ENCODE assay signal across 8 mouse cellular contexts in the genomic region with DNA sequence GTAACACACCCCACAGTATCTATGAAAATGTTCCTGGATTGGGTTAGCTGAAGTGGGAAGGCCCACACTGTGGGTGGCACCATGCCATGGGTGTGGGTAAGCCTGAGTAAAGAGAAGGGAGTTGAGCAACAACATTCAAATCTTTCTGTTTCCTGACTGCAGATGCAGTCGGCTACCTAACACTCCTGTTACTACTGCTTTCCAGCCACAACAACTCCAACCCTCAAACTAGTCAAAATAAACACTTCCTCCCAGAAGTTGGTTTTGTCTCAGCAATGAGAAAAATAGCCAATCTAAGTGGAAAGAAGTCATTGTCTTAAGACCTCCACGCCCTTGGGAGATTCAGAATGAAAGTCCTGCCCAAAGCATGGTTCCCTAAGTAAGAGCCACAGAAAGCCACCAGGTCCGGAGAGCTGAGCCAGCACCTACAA. TPM values are rescaled to one million over a fixed set of nuclear protein-coding genes. Genes with fewer than 3 reads are reported as not detected.
A peak's percentile ranks its signal among the peaks of the same experiment; 100 is the strongest.
DNase-seq lines count a peak whose midpoint lies in the region; ATAC-seq and TF ChIP-seq lines count a peak whose summit lies in the region.

No protein-coding gene starts in this region.

- no peak overlapping the region for H3K27ac ChIP-seq in kidney, embryonic 16.5 days (ENCODE audit: low read length)
- no peak overlapping the region for H3K27ac ChIP-seq in thymus, adult 2 months (ENCODE audit: control insufficient read depth, insufficient read depth, low read length)

- no peak overlapping the region for H3K9ac ChIP-seq in kidney, embryonic 16.5 days (replicated peaks; ENCODE audit: low read length)

- no peak for TF ChIP-seq CTCF in thymus, adult 2 months (IDR thresholded peaks at IDR 0.05; ENCODE audit: borderline replicate concordance, control insufficient read depth, extremely low read depth, insufficient read depth, low read length, poor library complexity)

- H3K4me1 ChIP-seq in kidney, embryonic 16.5 days (ENCODE audit: insufficient read depth, low read length), result peaks cover 14% of the 10 kb centered on the region
- H3K4me1 ChIP-seq in thymus, adult 2 months (replicated peaks; ENCODE audit: control insufficient read depth, insufficient read depth, low read length), result peaks cover 8% of the 10 kb centered on the region

- H3K4me3 ChIP-seq in kidney, embryonic 16.5 days (ENCODE audit: low read length), result no peak overlapping the region
- no peak overlapping the region for H3K4me3 ChIP-seq in thymus, adult 2 months (ENCODE audit: control insufficient read depth, insufficient read depth, low read length)

- intact Hi-C loops in left cerebral cortex, postnatal 10 days (cut with DNase I), result no loop called here

- H3K36me3 ChIP-seq in kidney, embryonic 16.5 days (ENCODE audit: insufficient read depth, low read length), result peaks cover 16% of the 10 kb centered on the region
- peaks cover 10% of the 10 kb centered on the region for H3K36me3 ChIP-seq in thymus, adult 2 months (ENCODE audit: control insufficient read depth, insufficient read depth, low read length)

- TF ChIP-seq POLR2A in thymus, adult 2 months (IDR thresholded peaks at IDR 0.05; ENCODE audit: control insufficient read depth, extremely low read depth, insufficient read depth, low read length, poor library complexity), result no peak

- no peaks in the 10 kb centered on the region for H3K27me3 ChIP-seq in kidney, embryonic 16.5 days (ENCODE audit: insufficient read depth, low read length)
- no peaks in the 10 kb centered on the region for H3K27me3 ChIP-seq in thymus, adult 2 months (ENCODE audit: control insufficient read depth, insufficient read depth, low read length)

- ATAC-seq in kidney, embryonic 16.5 days (ENCODE audit: low FRiP score, low TSS enrichment), result no peak

- peak; percentile 15 to 46 for DNase-seq in kidney, postnatal 36 days
- peak; percentile 48 to 51 for DNase-seq in frontal cortex, postnatal 36 days (ENCODE audit: low spot score in 2 of 2)
- peak; percentile 63 to 79 for DNase-seq in left cerebral cortex, postnatal 10 days (ENCODE audit: extremely low spot score in 1 of 2, low spot score in 2 of 2)
- peak; percentile 62 for DNase-seq in right cerebral cortex, postnatal 14 days
- DNase-seq in thymus, adult 2 months, result no peak
- no peak for DNase-seq in kidney, adult 9 months
- DNase-seq in natural killer cell, adult 2 months (ENCODE audit: low spot score in 2 of 2), result no peak

- 88% methylated on average over 3 of the region's 3 CpGs for WGBS in kidney, embryonic 16.5 days
- WGBS in thymus, adult 2 months, result 67% methylated on average over 3 of the region's 3 CpGs

- H3K4me2 ChIP-seq in kidney, embryonic 16.5 days (replicated peaks; ENCODE audit: low read depth, low read length), result no peak overlapping the region

- H3K9me3 ChIP-seq in kidney, embryonic 16.5 days (ENCODE audit: low read length), result no peaks in the 10 kb centered on the region

RNA-seq across cellular contexts. Expression of gene Pfkfb3, which starts 57.3 kb away (rescaled TPM):
- 11.9 and 13.1 TPM in 2 replicates for polyA plus RNA-seq in kidney, embryonic 16.5 days (2015; fragmentation: Nextera tagmentation; extraction: Ambion mirVana)
- 10 to 100 TPM; 23.5 to 29.7 TPM for total RNA-seq in left cerebral cortex, postnatal 10 days (2021)
- polyA plus RNA-seq in thymus, adult 2 months (2012; rRNA removed), result 46.1 and 47.2 TPM in 2 replicates

Comparison
In these comparisons a context has a peak if more than half of its experiments do, and no peak if none do; other contexts are left out.
1. DNase-seq: peak in kidney, postnatal 36 days (2 of 2), frontal cortex, postnatal 36 days (2 of 2), left cerebral cortex, postnatal 10 days (2 of 2) and right cerebral cortex, postnatal 14 days (single experiment); none in thymus, adult 2 months (single experiment), kidney, adult 9 months (single experiment) and natural killer cell, adult 2 months (0 of 2).